Mouse (Mus musculus): Measurements from ENCODE around the gene Ndufb8. TPM values are rescaled to one million over a fixed set of nuclear protein-coding genes. Genes with fewer than 3 reads are reported as not detected.

Gene Ndufb8
- total RNA-seq (2021) = 100 to 1,000 TPM; 336 to 363 TPM
- long read RNA-seq, experiment 1, transcript Ndufb8-201 (5 exons, 680 nt) = major isoform, 135 of 155 reads
- long read RNA-seq, experiment 1, transcript Ndufb8-205 (5 exons, 603 nt) = minor isoform, 8 of 155 reads
- long read RNA-seq, experiment 1, partial matches to known transcripts = 7 of 155 reads
- long read RNA-seq, experiment 1, other reads (novel, unspliced or antisense) = 4 of 155 reads
- long read RNA-seq, experiment 2, transcript Ndufb8-201 (5 exons, 680 nt) = major isoform, 87 of 107 reads
- long read RNA-seq, experiment 2, partial matches to known transcripts = 13 of 107 reads
- long read RNA-seq, experiment 2, other reads (novel, unspliced or antisense) = 1 of 107 reads

- peak; percentile 94 to 98 for DNase-seq (ENCODE audit: extremely low spot score in 1 of 2, low spot score in 2 of 2)
- Histone ChIP-seq H3K4me3 (peak within 1 kb of the TSS; percentile 85), H3K27ac (peak within 1 kb of the TSS; percentile 87)
- intact Hi-C loops (cut with DNase I) = no loop called here
- no peak for TF ChIP-seq CTCF (IDR thresholded peaks at IDR 0.05)
These were observed at the start of gene Ndufb8 for GRCm38 (mm10) chr19:44554861-44555590. Ndufb8 (minus strand) TSS chr19:44555440.

GRCm38 (mm10) chr19:44594180-44594579 lies 38.9 kb upstream of the Ndufb8 start:
- DNase-seq (ENCODE audit: extremely low spot score in 1 of 2, low spot score in 2 of 2) = no peak

GRCm38 (mm10) chr19:44591638-44592037 lies 36.4 kb upstream of the Ndufb8 start:
- no peak overlapping the region for H3K4me3 ChIP-seq
- no peak overlapping the region for H3K27ac ChIP-seq
- no peak for DNase-seq (ENCODE audit: extremely low spot score in 1 of 2, low spot score in 2 of 2)
- TF ChIP-seq CTCF (IDR thresholded peaks at IDR 0.05) = no peak
- intact Hi-C loops (cut with DNase I) = no loop called here

More at GRCm38 (mm10) chr19:44594180-44594579, 38.9 kb upstream of the Ndufb8 start:
- Histone ChIP-seq H3K27ac (no peak overlapping the region), H3K4me3 (no peak overlapping the region)
- intact Hi-C loops (cut with DNase I) = no loop called here
- TF ChIP-seq CTCF (IDR thresholded peaks at IDR 0.05) = no peak

GRCm38 (mm10) chr19:44590992-44591391 lies 35.8 kb upstream of the Ndufb8 start:
- intact Hi-C loops (cut with DNase I) = no loop called here
- no peak for DNase-seq (ENCODE audit: extremely low spot score in 1 of 2, low spot score in 2 of 2)
- TF ChIP-seq CTCF (IDR thresholded peaks at IDR 0.05) = no peak

GRCm38 (mm10) chr19:44589591-44590223 lies 34.5 kb upstream of the Ndufb8 start:
- intact Hi-C loops (cut with DNase I) = no loop called here
- no peak for DNase-seq (ENCODE audit: extremely low spot score in 1 of 2, low spot score in 2 of 2)
- TF ChIP-seq CTCF (IDR thresholded peaks at IDR 0.05) = no peak
- Histone ChIP-seq H3K4me3 (no peak overlapping the region), H3K27ac (no peak overlapping the region)

More at GRCm38 (mm10) chr19:44590992-44591391, 35.8 kb upstream of the Ndufb8 start:
- H3K27ac ChIP-seq = no peak overlapping the region
- H3K4me3 ChIP-seq = no peak overlapping the region

- TF ChIP-seq CTCF (IDR thresholded peaks at IDR 0.05) = no peak
- intact Hi-C loops (cut with DNase I) = no loop called here
- Histone ChIP-seq H3K4me3 (no peak overlapping the region), H3K27ac (no peak overlapping the region)
- DNase-seq (ENCODE audit: extremely low spot score in 1 of 2, low spot score in 2 of 2) = no peak
These were observed 32.8 kb upstream of the Ndufb8 start for GRCm38 (mm10) chr19:44588036-44588435.

- intact Hi-C loops (cut with DNase I) = loop anchor here (1.0 kb wide), 2 partner anchors 173 to 313 kb away; no protein-coding TSS in a partner anchor
These were observed 27.5 kb upstream of the Ndufb8 start for GRCm38 (mm10) chr19:44582638-44583309.

GRCm38 (mm10) chr19:44582103-44582502 lies 26.9 kb upstream of the Ndufb8 start:
- no peak for DNase-seq (ENCODE audit: extremely low spot score in 1 of 2, low spot score in 2 of 2)
- Histone ChIP-seq H3K27ac (no peak overlapping the region), H3K4me3 (no peak overlapping the region)
- TF ChIP-seq CTCF (IDR thresholded peaks at IDR 0.05) = no peak
- intact Hi-C loops (cut with DNase I) = loop anchor here (1.0 kb wide), 2 partner anchors 173 to 313 kb away; no protein-coding TSS in a partner anchor

More at GRCm38 (mm10) chr19:44582638-44583309, 27.5 kb upstream of the Ndufb8 start:
- H3K27ac ChIP-seq = no peak overlapping the region
- TF ChIP-seq CTCF (IDR thresholded peaks at IDR 0.05) = no peak; the same call in none of the 2 replicates
- H3K4me3 ChIP-seq = no peak overlapping the region
- DNase-seq (ENCODE audit: extremely low spot score in 1 of 2, low spot score in 2 of 2) = peak; percentile 91 to 95

- intact Hi-C loops (cut with DNase I) = no loop called here
- TF ChIP-seq CTCF (IDR thresholded peaks at IDR 0.05) = no peak
- DNase-seq (ENCODE audit: extremely low spot score in 1 of 2, low spot score in 2 of 2) = no peak
- Histone ChIP-seq H3K27ac (no peak overlapping the region), H3K4me3 (no peak overlapping the region)
These were observed 22.8 kb upstream of the Ndufb8 start for GRCm38 (mm10) chr19:44578038-44578437.

- intact Hi-C loops (cut with DNase I) = no loop called here
- Histone ChIP-seq H3K4me3 (no peak overlapping the region), H3K27ac (no peak overlapping the region)
- no peak for TF ChIP-seq CTCF (IDR thresholded peaks at IDR 0.05)
- DNase-seq (ENCODE audit: extremely low spot score in 1 of 2, low spot score in 2 of 2) = no peak
These were observed 21.0 kb upstream of the Ndufb8 start for GRCm38 (mm10) chr19:44576275-44576674.

- intact Hi-C loops (cut with DNase I) = no loop called here
- DNase-seq (ENCODE audit: extremely low spot score in 1 of 2, low spot score in 2 of 2) = no peak
- no peak for TF ChIP-seq CTCF (IDR thresholded peaks at IDR 0.05)
- Histone ChIP-seq H3K4me3 (no peak overlapping the region), H3K27ac (no peak overlapping the region)
These were observed 12.5 kb upstream of the Ndufb8 start for GRCm38 (mm10) chr19:44567763-44568162.
